Mouse (Mus musculus) embryo, embryonic 10 days (tissue): ENCODE results near the gene Cdc20.

ENCODE experiments used
- DNase-seq: peaks from one replicate; pipeline ENCODE4 v3.0.0-alpha.2; 2015; ENCODE audit warnings: low spot score

Gene Cdc20

DNA sequence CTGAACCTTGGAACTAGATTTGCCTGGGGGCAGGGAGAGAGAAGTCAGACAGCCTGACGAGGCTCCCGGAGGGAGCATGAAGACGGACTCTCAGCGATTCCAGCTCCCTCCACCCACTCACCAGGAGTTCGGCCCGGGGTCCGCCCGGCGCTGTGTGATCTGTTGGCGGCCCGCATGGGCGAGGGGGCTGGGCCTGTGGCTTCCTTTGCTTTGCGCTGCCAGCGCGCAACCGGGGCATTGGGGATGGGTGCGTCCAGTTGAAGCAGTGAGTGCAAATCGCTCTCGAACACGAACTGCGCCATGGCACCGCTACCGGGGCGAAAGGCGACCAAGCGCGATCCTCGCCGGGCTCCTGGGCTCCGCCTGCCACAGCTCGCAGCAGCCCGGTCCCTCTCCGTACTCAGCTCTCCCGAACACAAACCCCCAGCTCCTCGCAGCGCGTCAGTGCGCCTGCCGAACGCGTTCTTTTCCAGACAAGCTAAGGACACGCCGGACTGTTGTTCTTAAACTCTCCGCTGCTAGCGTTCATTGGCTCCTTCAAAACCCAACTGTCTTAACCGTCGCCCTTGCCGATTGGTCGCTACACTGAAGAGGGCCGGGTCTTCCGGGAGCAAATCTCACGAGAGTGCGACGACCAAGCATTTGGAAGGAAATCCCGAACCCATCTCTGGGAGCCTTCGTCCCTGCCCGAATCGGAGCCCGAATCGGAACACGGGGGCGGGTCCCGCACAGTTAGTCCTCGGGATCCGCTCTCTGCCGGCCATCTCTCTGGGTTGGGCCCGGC is at the start of gene Cdc20:
Cdc20 (minus strand) TSS at position 533 of the 784 bp plus-strand sequence.
- DNase-seq: peak; percentile 97

DNA sequence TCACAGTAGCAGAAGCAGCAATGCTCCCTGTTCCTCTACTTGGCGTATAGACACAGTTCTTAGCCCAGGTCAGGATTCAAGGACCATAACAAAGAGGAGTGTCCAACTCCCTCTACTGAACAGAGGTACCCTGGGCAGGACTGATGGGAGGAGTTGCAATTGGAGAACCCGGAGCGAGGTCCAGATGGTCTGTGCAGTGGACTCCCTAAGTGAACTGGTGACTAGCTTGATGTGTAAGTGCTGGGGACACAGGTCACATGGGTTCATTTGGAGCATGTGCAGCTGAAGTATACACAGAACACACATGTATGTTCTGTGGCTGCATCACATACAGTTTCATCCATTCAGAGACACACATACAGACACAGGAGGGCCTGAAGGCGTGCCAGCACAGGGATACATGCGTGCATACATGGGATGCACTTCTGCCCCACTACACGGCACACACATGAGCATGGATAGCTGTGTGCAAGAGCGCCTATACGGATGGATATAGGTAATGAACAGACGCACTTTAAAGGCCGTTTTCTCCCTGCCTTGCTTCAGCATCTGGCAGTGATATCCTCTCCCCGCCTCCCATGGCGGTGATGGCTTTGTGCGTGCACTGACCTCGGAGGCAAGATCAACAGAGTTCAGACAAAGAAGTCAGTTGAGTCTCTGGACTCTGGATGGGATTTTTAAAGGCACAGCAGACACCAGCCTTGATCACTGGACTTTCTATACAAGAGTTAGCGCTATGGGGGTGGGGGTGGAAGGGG is 39.8 kb upstream of the Cdc20 start:
- peak; percentile 78 for DNase-seq

DNA sequence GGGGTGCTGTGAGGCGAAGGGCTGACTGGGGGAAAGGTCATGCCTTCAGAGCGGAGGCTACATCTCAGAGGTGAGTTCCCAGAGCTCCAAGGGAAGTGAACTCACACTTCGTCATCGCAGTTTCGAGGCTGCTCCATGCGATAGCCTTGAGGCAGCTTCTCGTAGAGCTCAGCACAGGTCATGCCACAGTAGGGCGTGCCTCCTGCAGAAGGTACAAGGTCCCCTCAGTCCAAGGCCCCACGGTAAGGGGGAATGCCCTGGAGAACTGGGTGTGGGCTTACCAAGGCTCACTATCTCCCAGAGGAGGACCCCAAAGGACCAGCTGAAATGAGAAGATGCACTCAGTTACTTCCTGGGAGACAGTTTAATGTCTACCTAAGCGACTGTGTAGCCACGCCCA is 35.5 kb upstream of the Cdc20 start:
- DNase-seq: no peak

DNA sequence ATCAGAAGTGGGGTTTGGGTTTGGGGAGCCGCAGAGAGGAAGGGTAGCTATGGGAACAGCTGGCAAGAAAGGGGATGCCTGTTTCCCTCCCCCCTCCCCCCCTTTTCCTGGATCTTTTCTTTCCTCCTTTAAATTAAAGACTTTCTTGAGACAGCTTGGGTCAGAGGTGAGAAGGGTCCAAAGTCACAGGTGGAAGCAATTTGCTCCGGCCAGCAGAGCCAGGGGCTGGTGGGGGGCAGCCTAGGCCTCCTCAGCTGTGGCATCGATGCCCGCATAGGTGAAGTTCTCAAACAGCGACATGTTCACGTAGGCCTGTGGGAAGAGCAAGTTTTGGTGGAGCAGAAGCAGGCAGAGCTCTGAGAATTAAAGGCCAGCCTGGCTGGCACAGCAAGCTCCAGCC is 34.1 kb upstream of the Cdc20 start:
- DNase-seq: peak; percentile 70

DNA sequence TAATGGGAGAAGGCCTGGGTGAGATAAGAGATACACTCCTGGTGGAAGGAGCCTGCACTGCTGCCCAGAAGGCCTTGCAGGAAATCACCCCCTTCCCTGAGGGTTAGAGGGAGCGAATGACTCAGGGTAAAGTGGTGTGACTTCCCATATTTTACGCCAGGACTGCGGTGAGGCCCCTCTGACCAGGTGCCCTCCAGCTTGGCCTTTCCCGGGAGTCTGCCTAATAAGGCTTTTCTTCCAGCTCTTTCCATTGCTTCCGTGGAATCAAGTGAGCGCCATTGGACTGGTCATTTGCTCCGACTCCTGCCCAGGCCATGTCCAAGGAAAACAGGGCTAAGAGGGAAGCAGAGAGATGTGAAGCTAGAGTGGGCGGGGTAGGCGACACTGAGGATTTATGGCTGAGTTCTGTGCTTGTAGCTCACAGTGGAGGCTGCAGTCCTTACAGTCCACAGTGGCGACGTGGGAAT is 28.6 kb upstream of the Cdc20 start:
- DNase-seq: peak; percentile 61

DNA sequence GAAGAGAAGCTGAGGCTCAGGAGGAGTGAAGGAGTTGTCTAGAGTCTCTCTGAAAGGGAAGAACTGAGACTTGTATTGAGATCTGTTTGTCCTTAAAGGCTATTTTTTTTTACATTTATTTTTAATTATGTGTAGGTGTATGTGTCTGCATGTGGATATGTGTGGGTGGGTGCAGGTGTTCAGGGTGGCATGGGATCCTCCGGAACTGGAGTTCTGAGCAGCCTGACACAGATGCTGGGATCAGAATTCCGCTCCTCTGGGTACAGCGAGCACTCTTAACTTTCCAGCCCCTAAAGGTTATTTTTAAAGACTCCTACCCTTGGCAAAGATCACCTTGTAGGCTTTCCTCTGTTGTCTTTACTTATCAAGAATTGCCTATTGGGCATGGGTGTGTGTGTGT is 27.8 kb upstream of the Cdc20 start:
- no peak for DNase-seq

DNA sequence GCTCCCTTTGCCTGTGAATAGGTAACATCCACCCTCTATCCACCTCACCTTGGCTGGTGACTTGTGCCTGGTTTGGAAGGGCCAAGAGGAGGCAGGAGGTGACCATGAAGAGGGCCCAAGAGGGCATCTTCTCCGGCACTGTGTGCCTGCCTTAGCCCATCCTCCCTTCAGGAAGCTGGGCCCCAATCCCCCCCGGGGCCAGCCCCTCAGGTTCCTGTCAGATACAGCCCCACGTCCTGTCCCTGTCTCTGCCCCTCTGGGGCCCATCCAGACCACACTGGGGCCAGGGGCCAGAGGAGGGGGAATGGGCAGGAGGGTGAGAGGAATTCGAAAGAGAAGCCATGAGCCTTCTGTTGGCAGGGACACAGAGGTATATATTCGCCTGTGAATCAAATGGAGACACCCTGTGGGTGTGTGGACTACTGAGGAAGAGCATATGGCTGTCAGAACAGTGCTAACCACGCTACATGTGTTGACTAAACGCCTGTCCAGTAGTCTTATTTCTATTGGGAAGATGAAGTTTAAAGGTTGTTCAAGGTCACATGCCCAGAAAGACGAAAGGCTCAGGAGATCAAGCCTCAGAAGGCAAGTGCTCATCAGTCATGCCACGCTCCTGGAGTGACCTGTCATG is 20.3 kb upstream of the Cdc20 start, which contains the start of gene Mpl:
Mpl (minus strand) TSS at position 169 of the 631 bp plus-strand sequence.
- DNase-seq: no peak

DNA sequence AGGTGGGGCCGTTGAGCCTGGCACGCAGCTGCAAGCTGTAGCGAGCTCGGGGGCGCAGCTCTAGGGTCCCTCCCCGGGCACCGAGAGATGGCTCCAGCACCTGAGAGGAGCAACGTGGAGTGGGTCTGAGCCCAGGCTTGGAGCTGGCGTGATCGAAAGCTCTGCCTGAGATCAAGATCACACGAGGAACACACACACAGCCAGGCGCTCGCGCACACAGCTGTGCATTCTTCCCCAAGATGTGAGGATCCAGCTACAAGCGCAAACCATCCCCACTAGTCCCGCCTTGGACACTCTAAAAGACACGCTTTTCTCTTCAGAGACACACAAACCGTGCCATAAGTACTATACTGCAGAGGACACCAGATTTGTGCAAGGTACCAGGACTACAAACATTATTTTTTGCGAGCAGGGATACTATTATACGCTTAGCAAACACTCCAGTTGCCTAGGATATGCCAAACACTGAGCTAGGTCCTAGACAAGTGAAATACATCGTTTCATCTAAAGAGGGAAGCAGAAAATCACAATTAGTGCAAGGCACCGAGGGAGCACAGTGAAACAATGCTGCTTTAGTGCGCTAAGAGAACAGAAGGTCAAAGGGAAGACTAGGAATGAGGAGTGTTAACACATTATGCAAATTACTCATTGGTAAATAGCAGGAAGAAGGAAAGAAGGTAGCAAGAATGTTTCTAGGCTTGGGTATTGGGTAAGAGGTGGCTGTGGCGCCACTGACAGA is 9.4 kb upstream of the Cdc20 start:
- DNase-seq: peak; percentile 29

DNA sequence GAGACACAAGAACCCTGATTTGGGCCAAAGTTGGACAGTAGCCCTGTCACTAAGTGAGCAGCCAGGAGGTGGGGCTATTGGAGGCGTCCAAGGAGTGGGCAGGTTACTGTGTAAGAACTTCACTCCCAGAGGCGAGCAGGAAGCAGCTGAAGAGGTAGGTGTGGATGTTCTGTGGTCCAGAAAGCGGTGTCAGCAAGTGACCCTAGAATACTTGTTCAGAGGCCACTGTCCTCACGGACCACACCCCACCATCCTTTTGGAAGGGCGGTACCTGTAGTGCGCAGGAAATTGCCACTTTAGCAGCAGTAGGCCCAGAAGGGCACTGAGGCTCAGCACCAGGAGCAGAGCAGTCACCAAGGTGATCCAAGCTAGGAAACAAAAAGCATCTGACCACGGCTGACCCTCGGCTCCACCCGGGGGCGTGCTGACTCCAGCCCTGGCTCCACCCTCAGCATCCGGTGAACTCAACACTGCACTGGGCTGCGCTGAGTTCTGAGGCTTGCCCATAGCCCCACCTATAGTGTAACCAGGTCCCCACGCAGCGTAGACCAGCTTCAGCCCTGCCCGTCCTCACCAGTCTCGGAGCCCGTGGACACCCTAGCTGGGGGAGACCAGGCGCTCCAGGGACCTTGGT is 8.7 kb upstream of the Cdc20 start:
- peak; percentile 81 for DNase-seq

DNA sequence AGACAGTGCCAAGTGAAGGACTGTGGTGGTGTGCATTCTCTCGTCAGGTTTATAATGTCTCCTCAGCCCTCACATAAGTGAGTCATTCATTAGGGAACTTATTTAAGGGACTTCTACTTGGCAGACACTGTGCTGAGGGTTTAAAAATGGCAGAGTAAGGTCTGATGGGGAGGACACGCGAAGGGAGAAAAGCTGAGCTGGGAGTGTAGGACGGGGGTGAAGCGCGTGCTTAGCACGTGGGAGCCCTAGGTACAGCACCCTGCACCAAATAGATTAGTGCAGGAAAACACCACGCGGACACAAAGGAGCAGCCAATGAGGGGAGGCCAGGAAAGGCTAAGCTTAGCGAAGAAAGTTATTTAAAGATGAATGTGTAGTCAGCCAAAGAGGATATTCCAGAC is 7.9 kb upstream of the Cdc20 start:
- DNase-seq: no peak

DNA sequence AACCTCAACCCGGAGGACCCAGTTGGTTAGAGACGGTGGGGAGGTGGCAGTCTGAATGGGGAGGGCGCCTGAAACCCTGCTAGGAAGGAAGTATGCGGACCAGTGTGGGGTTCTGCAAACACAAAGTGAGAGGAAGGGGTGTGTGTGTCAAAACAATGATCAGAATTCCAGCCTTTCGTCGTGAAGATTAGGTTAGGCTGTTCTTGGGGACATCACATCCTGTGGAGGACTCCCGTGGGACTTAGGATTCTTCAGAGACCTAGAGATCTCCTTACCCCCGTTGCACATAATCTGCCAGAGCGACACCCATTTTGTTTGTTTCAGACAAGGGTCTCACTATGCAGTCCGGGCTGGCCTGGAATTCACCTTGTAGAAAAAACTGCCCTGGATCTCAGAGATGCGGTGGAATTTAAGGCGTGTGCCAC is 689 bp upstream of the Cdc20 start:
- peak; percentile 57 for DNase-seq

DNA sequence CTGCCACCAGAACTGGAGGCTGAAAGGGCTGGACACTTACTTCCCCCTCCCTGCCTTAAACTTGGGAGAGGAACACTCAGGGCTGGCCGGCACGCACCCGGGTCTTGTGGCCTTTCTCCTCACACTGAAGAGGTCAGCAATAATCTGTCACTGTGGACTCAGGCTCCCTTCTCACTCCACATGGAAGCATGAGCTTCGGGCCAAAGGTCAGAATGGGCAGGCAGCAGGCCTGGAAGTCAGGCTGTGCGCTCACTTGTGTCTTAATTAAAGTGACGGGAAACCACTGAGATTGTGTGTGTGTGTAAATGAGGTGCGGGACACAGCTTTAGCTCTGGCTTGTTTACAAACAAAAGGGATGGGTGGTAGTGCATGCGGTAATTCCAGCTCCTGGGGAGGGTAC is 4.8 kb downstream of the Cdc20 start:
- DNase-seq: peak; percentile 44

DNA sequence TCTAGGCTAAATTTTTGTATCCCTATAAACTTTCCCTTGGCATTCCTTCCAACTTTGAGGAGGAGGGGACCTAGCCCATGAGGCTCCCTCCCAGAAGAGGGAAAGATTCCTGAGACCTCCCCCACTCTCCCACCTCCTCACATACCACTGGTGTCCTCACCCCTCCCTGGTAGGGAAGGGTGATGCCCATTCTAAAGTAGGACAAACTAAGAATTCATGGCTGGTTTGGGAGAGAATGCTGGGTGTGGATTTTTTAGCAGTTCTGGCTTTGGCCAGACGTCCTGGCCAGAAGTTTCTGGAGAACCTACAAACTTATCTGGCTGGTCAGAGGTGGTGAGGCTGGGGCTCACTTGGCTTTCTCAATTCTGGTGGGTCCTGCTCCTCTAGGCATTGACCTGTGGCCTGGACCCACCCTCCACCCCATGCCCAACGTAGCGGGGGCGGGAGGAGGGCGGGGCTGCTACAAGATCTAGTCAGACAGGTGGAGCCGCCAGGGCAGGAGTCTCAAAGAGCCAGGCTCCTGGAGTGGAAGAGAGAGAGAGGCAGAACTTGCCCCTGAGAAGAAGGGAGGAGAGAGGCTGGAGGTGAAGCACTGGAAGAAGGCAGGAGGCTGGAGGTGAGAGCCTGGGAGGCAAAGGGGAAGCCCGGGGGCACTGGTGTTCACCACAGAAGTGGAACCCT is 7.8 kb downstream of the Cdc20 start:
- DNase-seq: no peak

DNA sequence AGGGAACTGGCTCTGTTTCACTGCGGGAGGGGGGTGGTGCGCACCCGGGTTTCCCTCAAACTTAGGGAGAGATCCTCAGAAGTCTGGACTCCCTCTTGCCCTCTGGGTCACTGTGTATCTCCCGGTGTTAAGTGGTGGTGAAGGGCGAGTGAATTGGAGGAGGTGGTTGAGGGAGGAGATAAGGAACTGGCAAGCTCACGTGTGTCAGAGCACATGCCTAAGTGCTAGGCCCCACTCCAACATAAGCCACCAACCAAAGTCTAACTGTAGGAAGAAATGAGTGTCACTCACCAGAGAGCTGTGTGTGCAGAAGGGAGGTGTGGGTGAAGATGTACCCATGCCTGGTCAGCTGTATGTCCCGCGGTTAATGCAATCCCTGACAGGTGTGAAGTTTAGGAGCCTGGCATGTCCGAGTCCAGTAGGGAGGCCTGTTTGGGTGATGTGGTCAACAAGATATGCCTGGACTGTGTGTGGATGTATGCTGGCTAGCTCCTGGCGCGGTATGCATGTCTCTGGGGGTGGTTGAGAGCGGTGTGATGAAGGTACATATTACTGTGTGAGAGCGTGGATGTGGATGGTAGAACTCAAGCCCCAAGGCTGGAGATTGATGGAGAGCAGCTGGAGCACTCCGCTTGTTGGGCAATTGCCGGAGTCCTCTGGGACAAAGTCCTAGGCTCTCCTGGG is 8.5 kb downstream of the Cdc20 start:
- DNase-seq: peak; percentile 32

DNA sequence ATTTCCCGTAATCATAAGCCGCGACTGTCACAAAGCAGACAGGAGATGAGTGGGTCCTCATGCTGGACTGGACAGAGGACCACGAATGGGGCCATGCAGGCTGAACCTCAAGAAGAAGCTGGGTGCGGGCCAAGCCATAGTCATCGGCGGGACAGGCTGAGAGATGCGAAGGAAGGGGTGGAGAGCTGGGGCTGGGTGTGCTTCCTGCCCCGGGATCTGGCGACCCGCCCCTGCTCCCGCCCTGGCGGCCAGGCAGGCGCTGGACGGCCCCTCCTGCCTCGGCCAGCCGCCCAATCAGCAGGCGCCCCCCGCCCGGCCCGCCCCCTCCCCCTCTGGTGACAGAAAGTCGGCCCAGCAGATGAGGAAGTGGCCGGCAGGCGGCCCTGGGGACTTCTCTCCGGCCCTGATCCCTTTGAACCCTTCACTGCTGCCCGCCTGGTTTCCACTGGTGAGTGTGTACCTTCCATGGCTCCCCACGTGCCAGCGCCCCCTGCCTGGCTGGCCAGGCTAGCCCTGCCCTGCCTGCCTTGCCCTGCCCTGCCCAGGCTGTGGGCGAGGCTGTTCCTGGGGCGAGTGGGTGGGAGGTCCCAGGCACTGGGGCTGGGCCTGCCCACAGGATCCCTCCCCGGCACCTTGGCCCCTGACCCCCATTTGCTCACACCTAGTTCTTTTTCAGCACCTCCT is 9.2 kb downstream of the Cdc20 start, which contains the start of gene Elovl1:
Elovl1 (plus strand) TSS at position 326 of the 684 bp plus-strand sequence.
- peak; percentile 90 for DNase-seq

DNA sequence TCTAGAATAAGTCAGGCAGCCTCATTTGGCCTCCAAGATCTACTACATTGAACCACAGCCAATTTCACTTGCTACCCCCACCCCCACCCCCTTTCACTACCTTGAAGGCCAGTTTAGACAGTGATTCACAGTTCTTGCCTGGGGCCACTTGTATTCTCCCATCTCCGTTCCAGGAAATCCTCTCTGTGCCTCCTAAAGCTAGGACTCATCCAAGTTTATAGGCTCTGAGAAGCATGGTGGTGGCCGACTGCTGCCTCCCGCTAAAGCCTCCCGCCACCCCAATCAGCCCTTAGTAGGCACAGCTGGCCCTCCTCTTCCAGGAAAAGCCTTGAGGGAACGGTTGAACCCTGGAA is 9.8 kb downstream of the Cdc20 start:
- no peak for DNase-seq

DNA sequence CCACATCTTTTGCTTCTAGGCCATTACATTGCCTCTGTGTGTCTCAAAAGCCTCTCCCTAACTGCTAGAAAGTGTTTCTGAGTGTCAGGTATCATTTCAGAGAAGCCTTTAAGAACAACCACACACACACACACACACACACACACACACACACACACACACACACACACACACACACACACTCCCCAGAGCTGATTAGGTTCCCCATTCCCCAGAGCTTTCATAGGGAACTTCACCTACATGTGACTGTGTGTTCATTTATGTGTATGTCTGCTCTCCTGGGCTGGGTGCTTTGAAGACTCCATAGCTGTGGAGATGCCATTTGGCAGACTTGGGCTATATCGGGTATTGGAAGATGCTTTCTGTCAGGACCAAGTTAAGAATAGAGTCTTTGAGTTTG is 11.8 kb downstream of the Cdc20 start:
- DNase-seq: no peak

DNA sequence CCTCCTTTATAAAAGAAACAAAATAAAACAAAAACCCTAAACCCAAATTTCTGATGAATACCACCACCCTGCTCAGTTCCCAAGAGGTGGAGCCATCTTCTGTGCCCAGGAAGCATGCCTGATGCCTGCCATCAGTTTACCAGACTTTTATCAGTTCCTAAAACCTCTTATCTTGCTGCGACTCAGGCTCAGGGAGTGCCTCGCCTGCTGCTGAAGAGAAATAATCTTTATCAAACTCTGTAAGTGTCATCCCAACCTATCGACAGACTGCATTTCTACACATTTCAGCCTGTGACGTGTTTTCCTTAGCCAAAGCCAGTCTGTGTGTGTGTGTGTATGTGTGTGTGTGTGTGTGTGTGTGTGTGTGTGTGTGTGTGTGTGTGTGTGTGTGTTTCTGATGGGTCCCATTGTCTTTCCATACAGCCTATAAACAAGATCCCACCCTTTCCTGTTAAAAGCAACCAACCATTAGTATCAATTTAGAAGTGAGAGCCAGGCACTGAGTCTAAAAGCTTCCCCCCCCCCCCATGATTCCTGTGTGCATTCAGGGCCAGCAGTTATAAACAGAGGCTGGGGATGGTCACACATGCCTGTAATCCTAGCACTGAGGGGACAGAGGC is 12.5 kb downstream of the Cdc20 start:
- DNase-seq: no peak

DNA sequence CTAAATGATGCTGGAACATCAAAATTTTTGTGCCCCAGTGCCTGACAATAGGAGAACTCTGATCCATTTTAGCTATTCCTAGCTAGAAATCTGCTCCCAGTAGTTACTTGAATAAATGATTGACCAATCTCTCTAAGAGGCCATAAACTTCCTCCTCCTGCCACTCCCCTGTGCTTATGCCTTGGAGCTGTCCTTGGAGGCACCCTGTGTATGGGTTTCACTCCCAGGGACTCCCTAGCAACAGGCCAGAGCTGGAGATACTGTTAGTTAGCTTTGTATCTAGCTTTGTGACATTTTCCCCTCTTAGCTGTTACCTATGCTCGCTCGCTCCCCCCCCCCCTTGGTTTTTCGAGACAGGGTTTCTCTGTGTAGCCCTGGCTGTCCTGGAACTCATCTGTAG is 15.8 kb downstream of the Cdc20 start:
- no peak for DNase-seq
